Mouse (Mus musculus) cortical plate, adult 2 months (tissue): ENCODE data around the gene Fcgr4.

Experiments used
- CTCF ChIP-seq: fragments of 200-500 bp; IDR thresholded peaks from 2 replicates; pipeline ENCODE4 v1.5.1; 2011; ENCODE audit warnings: mild to moderate bottlenecking, control low read depth, low read length; ENCODE audit not compliant: insufficient read depth; ENCODE audit errors: extremely low read depth
- POLR2A ChIP-seq: fragments of 200-500 bp; IDR thresholded peaks from 2 replicates; pipeline ENCODE4 v1.6.1; 2011; ENCODE audit warnings: mild to moderate bottlenecking, low read length, control low read depth; ENCODE audit not compliant: insufficient read depth; ENCODE audit errors: extremely low read depth

- TF ChIP-seq POLR2A (peak; percentile 66), CTCF (no peak)
These were observed 25.8 kb downstream of the Fcgr4 start for GRCm38 (mm10) chr1:171044365-171045078.
